15 mouse cellular contexts compared by ENCODE assay signal in the genomic region with DNA sequence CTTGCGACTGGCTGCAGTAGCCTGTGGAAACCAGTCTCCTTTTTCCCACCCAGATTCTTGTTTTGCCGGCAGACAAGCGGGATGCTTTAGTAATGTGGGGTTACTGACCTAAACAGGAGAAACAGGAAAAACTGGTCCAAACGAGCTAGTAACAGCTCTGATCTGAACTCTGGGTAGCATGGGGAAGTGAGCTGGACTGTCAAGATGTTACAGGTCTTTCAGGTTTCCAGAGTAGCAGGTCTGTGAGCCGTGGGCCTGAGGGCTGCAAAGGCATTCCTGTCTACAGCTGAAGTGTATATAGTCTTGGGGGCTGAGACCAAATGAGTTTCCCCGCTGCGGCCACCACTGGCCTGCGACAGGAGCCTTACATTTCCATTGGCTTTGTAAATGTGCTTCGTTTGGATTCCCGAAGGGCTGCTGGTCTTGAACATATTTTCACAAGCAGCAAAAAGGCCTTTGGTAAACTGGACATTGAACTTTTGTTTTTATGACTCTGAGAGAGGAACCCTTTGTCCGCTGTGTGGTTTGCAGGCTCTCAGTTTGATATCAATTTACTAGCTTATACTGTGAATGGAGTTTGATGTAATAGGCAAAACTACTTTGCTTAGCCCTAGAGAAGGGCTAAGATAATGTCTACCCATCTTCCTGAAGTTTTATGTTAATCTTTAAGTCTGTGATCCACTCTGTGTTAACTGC. TPM values are rescaled to one million over a fixed set of nuclear protein-coding genes. Genes with fewer than 3 reads are reported as not detected.
DNase-seq lines count a peak whose midpoint lies in the region; ATAC-seq and TF ChIP-seq lines count a peak whose summit lies in the region.
"Had no signal": no experiment of that assay in that cellular context is flagged by ENCODE, and none has a peak within 500 bp of the region (broad histone marks: within the 10 kb centered on the region; RNA-seq: fewer than 3 reads in every experiment).

No protein-coding gene starts in this region.

- intact Hi-C loops in heart, postnatal 10 days (cut with DNase I) = no loop called here

- WGBS in liver, adult 2 months = 36% methylated on average over 11 of the region's 11 CpGs
- 58% methylated on average over 11 of the region's 11 CpGs for WGBS in liver, postnatal 0 days (ENCODE audit: insufficient replicate concordance)
- WGBS in embryonic facial prominence, embryonic 10.5 days = 61% methylated on average over 11 of the region's 11 CpGs
- WGBS in limb, embryonic 14.5 days = 52% methylated on average over 11 of the region's 11 CpGs

- TF ChIP-seq CTCF in liver, adult 2 months (IDR thresholded peaks at IDR 0.05; ENCODE audit: low read depth, low read length) = no peak
- no peak for TF ChIP-seq CTCF in liver, postnatal 0 days (IDR thresholded peaks at IDR 0.05; ENCODE audit: low read depth)
- TF ChIP-seq CTCF in ES-Bruce4 (IDR thresholded peaks at IDR 0.05; ENCODE audit: low read depth, low read length) = no peak

- ATAC-seq in liver, postnatal 0 days = no peak
- no peak for ATAC-seq in limb, embryonic 14.5 days (ENCODE audit: low FRiP score, low read depth)
- ATAC-seq: CD4-positive, CD25-positive, alpha-beta regulatory T cell, adult 4 months; hindbrain, embryonic 16.5 days; midbrain, embryonic 13.5 days; Patski had no signal

- peaks cover 4% of the 10 kb centered on the region for H3K4me1 ChIP-seq in liver, adult 2 months (ENCODE audit: control insufficient read depth, insufficient read depth, low read length)
- peaks cover 12% of the 10 kb centered on the region for H3K4me1 ChIP-seq in liver, postnatal 0 days (ENCODE audit: insufficient read depth)
- no peaks in the 10 kb centered on the region for H3K4me1 ChIP-seq in ES-Bruce4 (ENCODE audit: control insufficient read depth, insufficient read depth, low read length)
- no peaks in the 10 kb centered on the region; the same call in 1 of the 2 replicates for H3K4me1 ChIP-seq in embryonic facial prominence, embryonic 10.5 days
- no peaks in the 10 kb centered on the region for H3K4me1 ChIP-seq in limb, embryonic 14.5 days (ENCODE audit: control insufficient read depth, insufficient read depth, low read length)
- H3K4me1 ChIP-seq: heart, embryonic 15.5 days; midbrain, embryonic 13.5 days had no signal

- no peaks in the 10 kb centered on the region; the same call in 1 of the 2 replicates for H3K36me3 ChIP-seq in liver, adult 2 months (ENCODE audit: control insufficient read depth, insufficient read depth, low read length)
- peaks cover 22% of the 10 kb centered on the region for H3K36me3 ChIP-seq in liver, postnatal 0 days (replicated peaks; ENCODE audit: insufficient read depth, low read length)
- peaks cover 11% of the 10 kb centered on the region for H3K36me3 ChIP-seq in ES-Bruce4 (ENCODE audit: control insufficient read depth, insufficient read depth, low read length, poor library complexity, severe bottlenecking)
- peaks cover 34% of the 10 kb centered on the region for H3K36me3 ChIP-seq in embryonic facial prominence, embryonic 10.5 days (replicated peaks)
- peaks cover 25% of the 10 kb centered on the region for H3K36me3 ChIP-seq in limb, embryonic 14.5 days (ENCODE audit: control insufficient read depth, insufficient read depth, low read length)

- TF ChIP-seq EP300 in liver, postnatal 0 days (IDR thresholded peaks at IDR 0.05; ENCODE audit: low read depth) = no peak
- TF ChIP-seq EP300 in ES-Bruce4 (IDR thresholded peaks at IDR 0.05; ENCODE audit: insufficient read depth, low read depth, low read length) = no peak

- H3K9ac ChIP-seq in liver, adult 2 months (ENCODE audit: low read depth, low read length) = no peak overlapping the region
- H3K9ac ChIP-seq in liver, postnatal 0 days (replicated peaks) = no peak overlapping the region
- H3K9ac ChIP-seq in ES-Bruce4 (ENCODE audit: low read depth, poor library complexity, severe bottlenecking) = peak overlapping the region; percentile 21; the same call in 1 of the 2 replicates
- no peak overlapping the region for H3K9ac ChIP-seq in limb, embryonic 14.5 days (ENCODE audit: low read depth, low read length, severe bottlenecking)
- H3K9ac ChIP-seq: heart, embryonic 15.5 days; midbrain, embryonic 13.5 days had no signal

- H3K27ac ChIP-seq in liver, adult 2 months (replicated peaks; ENCODE audit: insufficient read depth, low read depth, low read length) = peak overlapping the region; percentile 43
- H3K27ac ChIP-seq in liver, postnatal 0 days (ENCODE audit: low read depth) = no peak overlapping the region
- H3K27ac ChIP-seq in ES-Bruce4 (ENCODE audit: insufficient read depth, low read length) = peak overlapping the region; percentile 25; the same call in 1 of the 2 replicates
- no peak overlapping the region for H3K27ac ChIP-seq in embryonic facial prominence, embryonic 10.5 days (replicated peaks)
- no peak overlapping the region for H3K27ac ChIP-seq in limb, embryonic 14.5 days (replicated peaks; ENCODE audit: low read depth, low read length)
- H3K27ac ChIP-seq: heart, embryonic 15.5 days; midbrain, embryonic 13.5 days had no signal

- no peak overlapping the region for H3K4me3 ChIP-seq in liver, adult 2 months (ENCODE audit: insufficient read depth, low read depth, low read length)
- H3K4me3 ChIP-seq in liver, postnatal 0 days (ENCODE audit: low read depth, low read length) = no peak overlapping the region
- H3K4me3 ChIP-seq in ES-Bruce4 (ENCODE audit: low read depth, low read length) = no peak overlapping the region
- H3K4me3 ChIP-seq in embryonic facial prominence, embryonic 10.5 days = no peak overlapping the region
- H3K4me3 ChIP-seq in limb, embryonic 14.5 days (replicated peaks; ENCODE audit: low read length) = no peak overlapping the region
- H3K4me3 ChIP-seq: heart, embryonic 15.5 days; midbrain, embryonic 13.5 days had no signal

- no peak for TF ChIP-seq POLR2A in liver, adult 2 months (IDR thresholded peaks at IDR 0.05; ENCODE audit: extremely low read depth, insufficient read depth, low read length)
- no peak for TF ChIP-seq POLR2A in ES-Bruce4 (IDR thresholded peaks at IDR 0.05; ENCODE audit: insufficient read depth, low read length)
- no peak for TF ChIP-seq POLR2A in limb, embryonic 14.5 days (IDR thresholded peaks at IDR 0.05; ENCODE audit: borderline replicate concordance, extremely low read depth, insufficient read depth, insufficient read length)

- H3K9me3 ChIP-seq in liver, postnatal 0 days (ENCODE audit: low read length) = no peaks in the 10 kb centered on the region
- no peaks in the 10 kb centered on the region for H3K9me3 ChIP-seq in ES-Bruce4 (replicated peaks; ENCODE audit: control insufficient read depth, insufficient read depth, low read length, poor library complexity, severe bottlenecking)
- H3K9me3 ChIP-seq in embryonic facial prominence, embryonic 10.5 days = no peaks in the 10 kb centered on the region
- H3K9me3 ChIP-seq in limb, embryonic 14.5 days (ENCODE audit: control insufficient read depth, low read length) = no peaks in the 10 kb centered on the region
- H3K9me3 ChIP-seq: heart, embryonic 15.5 days; midbrain, embryonic 13.5 days had no signal

- no peak overlapping the region for H3K4me2 ChIP-seq in liver, postnatal 0 days (ENCODE audit: low read depth, low read length)
- no peak overlapping the region for H3K4me2 ChIP-seq in limb, embryonic 14.5 days (replicated peaks; ENCODE audit: low read depth, low read length, severe bottlenecking)
- H3K4me2 ChIP-seq: heart, embryonic 15.5 days; midbrain, embryonic 13.5 days had no signal

- peak; percentile 70 for DNase-seq in liver, adult 2 months (ENCODE audit: extremely low read depth, low read depth, low spot score)
- no peak for DNase-seq in liver, postnatal 0 days
- DNase-seq in embryonic facial prominence, embryonic 10.5 days (ENCODE audit: low spot score) = peak; percentile 37
- DNase-seq in limb, embryonic 14.5 days (ENCODE audit: low spot score) = peak; percentile 61
- no peak for DNase-seq in heart, postnatal 10 days
- DNase-seq in cerebellum, adult 11-12 months = no peak
- DNase-seq in c-Kit-positive CD71-positive TER-119-positive erythroid progenitor cells, embryonic 14.5 days (ENCODE audit: low spot score) = no peak
- DNase-seq: adrenal gland, adult 8-10 months; cerebellum, postnatal 25 days had no signal

- no peaks in the 10 kb centered on the region for H3K79me2 ChIP-seq in liver, adult 2 months (ENCODE audit: control insufficient read depth, insufficient read depth, low read length)

- H3K27me3 ChIP-seq in liver, adult 2 months (ENCODE audit: control insufficient read depth, insufficient read depth, low read length) = no peaks in the 10 kb centered on the region
- H3K27me3 ChIP-seq in liver, postnatal 0 days (ENCODE audit: insufficient read depth, low read length) = no peaks in the 10 kb centered on the region
- H3K27me3 ChIP-seq in ES-Bruce4 (ENCODE audit: control insufficient read depth, insufficient read depth, low read length, poor library complexity, severe bottlenecking) = no peaks in the 10 kb centered on the region
- H3K27me3 ChIP-seq in embryonic facial prominence, embryonic 10.5 days (replicated peaks; ENCODE audit: low read depth, poor library complexity, severe bottlenecking) = no peaks in the 10 kb centered on the region
- no peaks in the 10 kb centered on the region for H3K27me3 ChIP-seq in limb, embryonic 14.5 days (ENCODE audit: control insufficient read depth, insufficient read depth, low read length)
- H3K27me3 ChIP-seq: heart, embryonic 15.5 days; midbrain, embryonic 13.5 days; Patski had no signal

RNA-seq across cellular contexts. Expression of gene Rnf44, which starts 17.7 kb away (rescaled TPM):
- total RNA-seq in liver, adult 2 months (2014; rRNA removed) = 5.8 and 11.4 TPM in 2 replicates
- polyA plus RNA-seq in liver, adult 2 months (2012; rRNA removed) = 86.1 and 87.9 TPM in 2 replicates
- polyA plus RNA-seq in liver, postnatal 0 days (2015; fragmentation: Nextera tagmentation; extraction: Ambion mirVana) = 26.2 and 28.2 TPM in 2 replicates
- polyA plus RNA-seq in ES-Bruce4 (2011; ENCODE audit: insufficient read depth, insufficient read length, low read depth, missing spikeins) = 153 and 171 TPM in 2 replicates
- polyA plus RNA-seq in embryonic facial prominence, embryonic 10.5 days (2016; fragmentation: Nextera tagmentation; extraction: Ambion mirVana) = 87.6 and 105 TPM in 2 replicates
- polyA plus RNA-seq in limb, embryonic 14.5 days (2012; rRNA removed) = 118 and 194 TPM in 2 replicates
- polyA plus RNA-seq in limb, embryonic 14.5 days (2014; fragmentation: Nextera tagmentation; extraction: Ambion mirVana) = 70.1 and 74.3 TPM in 2 replicates
- total RNA-seq in heart, postnatal 10 days (2021) = 10 to 100 TPM; 61.2 to 62.2 TPM

RNA-seq across cellular contexts. Expression of gene Cdhr2, which starts 25.2 kb away (rescaled TPM):
- total RNA-seq in liver, adult 2 months (2014; rRNA removed) = under 0.01 and 0.20 TPM in 2 replicates
- polyA plus RNA-seq in liver, adult 2 months (2012; rRNA removed) = 0.15 and 0.18 TPM in 2 replicates
- 7.0 TPM in 2 replicates for polyA plus RNA-seq in liver, postnatal 0 days (2015; fragmentation: Nextera tagmentation; extraction: Ambion mirVana)
- not detected in 2 replicates for polyA plus RNA-seq in ES-Bruce4 (2011; ENCODE audit: insufficient read depth, insufficient read length, low read depth, missing spikeins)
- polyA plus RNA-seq in embryonic facial prominence, embryonic 10.5 days (2016; fragmentation: Nextera tagmentation; extraction: Ambion mirVana) = 0.05 and 0.15 TPM in 2 replicates
- polyA plus RNA-seq in limb, embryonic 14.5 days (2012; rRNA removed) = 0.06 and 0.08 TPM in 2 replicates
- 0.06 TPM in 1 of 2 replicates, not detected in the other for polyA plus RNA-seq in limb, embryonic 14.5 days (2014; fragmentation: Nextera tagmentation; extraction: Ambion mirVana)
- not detected for total RNA-seq in heart, postnatal 10 days (2021)
- total RNA-seq: adrenal gland, adult 8-10 months had no signal
- polyA plus RNA-seq: CD4-positive, CD25-positive, alpha-beta regulatory T cell, adult 4 months; Patski had no signal

RNA-seq across cellular contexts. Expression of gene Faf2, which starts 54.5 kb away (rescaled TPM):
- total RNA-seq in liver, adult 2 months (2014; rRNA removed) = 25.1 and 29.9 TPM in 2 replicates
- 22.5 and 28.1 TPM in 2 replicates for polyA plus RNA-seq in liver, adult 2 months (2012; rRNA removed)
- 27.8 and 28.1 TPM in 2 replicates for polyA plus RNA-seq in liver, postnatal 0 days (2015; fragmentation: Nextera tagmentation; extraction: Ambion mirVana)
- 69.3 and 70.5 TPM in 2 replicates for polyA plus RNA-seq in ES-Bruce4 (2011; ENCODE audit: insufficient read depth, insufficient read length, low read depth, missing spikeins)
- polyA plus RNA-seq in embryonic facial prominence, embryonic 10.5 days (2016; fragmentation: Nextera tagmentation; extraction: Ambion mirVana) = 83.4 and 86.7 TPM in 2 replicates
- 50.1 and 55.7 TPM in 2 replicates for polyA plus RNA-seq in limb, embryonic 14.5 days (2012; rRNA removed)
- polyA plus RNA-seq in limb, embryonic 14.5 days (2014; fragmentation: Nextera tagmentation; extraction: Ambion mirVana) = 99.2 and 105 TPM in 2 replicates
- total RNA-seq in heart, postnatal 10 days (2021) = 10 to 100 TPM; 30.9 to 33.1 TPM

Comparison
In these comparisons a context has a peak if more than half of its experiments do, and no peak if none do; other contexts are left out.
1. DNase-seq: peak in liver, adult 2 months (single experiment), embryonic facial prominence, embryonic 10.5 days (single experiment) and limb, embryonic 14.5 days (single experiment); none in liver, postnatal 0 days (single experiment), heart, postnatal 10 days (0 of 2), cerebellum, adult 11-12 months (single experiment) and c-Kit-positive CD71-positive TER-119-positive erythroid progenitor cells, embryonic 14.5 days (single experiment).
2. H3K27ac ChIP-seq: peak in liver, adult 2 months (single experiment) and ES-Bruce4 (single experiment); none in liver, postnatal 0 days (single experiment), embryonic facial prominence, embryonic 10.5 days (single experiment) and limb, embryonic 14.5 days (single experiment).